Mouse (Mus musculus) forebrain, embryonic 14.5 days (tissue): ENCODE measurements at regions not wholly inside any gene's neighbourhood (a gene's known extent, or its start where the extent isn't known, plus 50 kb on each side); places are given as distances from the start of the nearest gene placed in this dataset.

Experiments used
- ATAC-seq: fragments of 200-750 bp; cut with Nextera tagmentation; 2 replicates; pipeline ENCODE4 v1.8.0; 2017; ENCODE audit warnings: mild to moderate bottlenecking, moderate library complexity
- DNase-seq: peaks from one replicate; pipeline ENCODE4 v3.0.0-alpha.2; 2015; ENCODE audit warnings: low spot score
- H3K27ac ChIP-seq: fragments of 300-500 bp; sonication (generic); 2 replicates; pipeline ENCODE4 v1.5.1; 2014; ENCODE audit warnings: low read depth, mild to moderate bottlenecking, control low read depth, low read length, moderate library complexity
- H3K27me3 ChIP-seq: fragments of 300-500 bp; sonication (generic); replicated peaks from 2 replicates; pipeline ENCODE4 v1.6.1; 2014; ENCODE audit warnings: low read length, control low read depth, mixed read lengths; ENCODE audit not compliant: control insufficient read depth, insufficient read depth
- H3K36me3 ChIP-seq: fragments of 300-500 bp; sonication (generic); 2 replicates; pipeline ENCODE4 v1.6.1; 2014; ENCODE audit warnings: low read length, control low read depth; ENCODE audit not compliant: control insufficient read depth, insufficient read depth
- H3K4me1 ChIP-seq: fragments of 300-500 bp; sonication (generic); 2 replicates; pipeline ENCODE4 v1.6.1; 2014; ENCODE audit warnings: antibody characterized with exemption, low read length, control low read depth; ENCODE audit not compliant: control insufficient read depth, insufficient read depth
- H3K4me2 ChIP-seq: fragments of 300-500 bp; sonication (generic); 2 replicates; pipeline ENCODE4 v1.6.1; 2014; ENCODE audit warnings: mild to moderate bottlenecking, control low read depth, low read length
- H3K4me3 ChIP-seq: fragments of 300-500 bp; sonication (generic); 2 replicates; pipeline ENCODE4 v1.5.1; 2014; ENCODE audit warnings: low read depth, low read length, control low read depth
- H3K9ac ChIP-seq: fragments of 300-500 bp; sonication (generic); 2 replicates; pipeline ENCODE4 v1.6.1; 2014; ENCODE audit warnings: mild to moderate bottlenecking, low read length, control low read depth, moderate library complexity
- H3K9me3 ChIP-seq: fragments of 300-500 bp; sonication (generic); replicated peaks from 2 replicates; pipeline ENCODE4 v1.6.1; 2016; ENCODE audit warnings: low read length, control low read depth, mixed read lengths; ENCODE audit not compliant: control insufficient read depth
- WGBS: fragments of 180-500 bp; shearing (Covaris S2); extraction: QIAGEN DNeasy Blood & Tissue Kit; methylation state at CpG from one replicate; pipeline ENCODE4 v1.1.7; 2014; 5-methylcytosine and 5-hydroxymethylcytosine counted together

GRCm38 (mm10) chr17:15882803-15883202 lies 52.0 kb upstream of the Rgmb start:
- DNase-seq (no peak), ATAC-seq (no peak)
- Histone ChIP-seq H3K36me3 (no peaks in the 10 kb centered on the region), H3K27me3 (no peaks in the 10 kb centered on the region), H3K4me1 (no peaks in the 10 kb centered on the region), H3K9ac (no peak overlapping the region), H3K27ac (no peak overlapping the region), H3K9me3 (no peaks in the 10 kb centered on the region), H3K4me3 (no peak overlapping the region), H3K4me2 (no peak overlapping the region)
- WGBS, result 77% methylated on average over 7 of the region's 7 CpGs

- Histone ChIP-seq H3K9me3 (no peaks in the 10 kb centered on the region), H3K4me1 (no peaks in the 10 kb centered on the region), H3K27ac (no peak overlapping the region), H3K9ac (no peak overlapping the region), H3K4me3 (no peak overlapping the region), H3K27me3 (no peaks in the 10 kb centered on the region), H3K4me2 (no peak overlapping the region), H3K36me3 (no peaks in the 10 kb centered on the region)
- 85% methylated on average over 2 of the region's 2 CpGs for WGBS
- ATAC-seq (no peak), DNase-seq (no peak)
These were observed 51.4 kb upstream of the Rgmb start for GRCm38 (mm10) chr17:15882245-15882644.
